Mouse (Mus musculus) liver, embryonic 16.5 days (tissue): ENCODE results near the gene Nbeal1. TPM values are rescaled to one million over a fixed set of nuclear protein-coding genes. Genes with fewer than 3 reads are reported as not detected.
A peak's percentile ranks its signal among the peaks of the same experiment; 100 is the strongest.
"Not testable (repeated sequence)": the region's sequence is repeated elsewhere in the genome, so short reads cannot be mapped to it uniquely, and the experiment has no call there.

Experiments
- ATAC-seq: fragments of 200-750 bp; cut with Nextera tagmentation; 2 replicates; pipeline ENCODE4 v1.8.0; 2017; ENCODE audit warnings: low read depth, mild to moderate bottlenecking, moderate number of reproducible peaks, moderate library complexity
- H3K27ac ChIP-seq: fragments of 300-500 bp; sonication (generic); 2 replicates; pipeline ENCODE4 v1.5.1; 2014; ENCODE audit warnings: mild to moderate bottlenecking, low read length
- H3K27me3 ChIP-seq: fragments of 300-500 bp; sonication (generic); 2 replicates; pipeline ENCODE4 v1.6.1; 2014; ENCODE audit warnings: low read depth, low read length, mixed read lengths; ENCODE audit not compliant: control insufficient read depth, insufficient read depth
- H3K36me3 ChIP-seq: fragments of 300-500 bp; sonication (generic); 2 replicates; pipeline ENCODE4 v1.6.1; 2014; ENCODE audit warnings: mild to moderate bottlenecking; ENCODE audit not compliant: control insufficient read depth, insufficient read depth
- H3K4me1 ChIP-seq: fragments of 300-500 bp; sonication (generic); 2 replicates; pipeline ENCODE4 v1.6.1; 2014; ENCODE audit warnings: low read depth, low read length, mixed read lengths; ENCODE audit not compliant: control insufficient read depth
- H3K4me2 ChIP-seq: fragments of 300-500 bp; sonication (generic); 2 replicates; pipeline ENCODE4 v1.6.1; 2014; ENCODE audit warnings: low read depth, low read length, mixed read lengths
- H3K4me3 ChIP-seq: fragments of 300-500 bp; sonication (generic); 2 replicates; pipeline ENCODE4 v1.5.1; 2014; ENCODE audit warnings: low read depth, mild to moderate bottlenecking, low read length
- H3K9ac ChIP-seq: fragments of 300-500 bp; sonication (generic); 2 replicates; pipeline ENCODE4 v1.6.1; 2014; ENCODE audit warnings: low read depth, low read length
- H3K9me3 ChIP-seq: fragments of 300-500 bp; sonication (generic); replicated peaks from 2 replicates; pipeline ENCODE4 v1.6.1; 2016; ENCODE audit warnings: low read length; ENCODE audit not compliant: control insufficient read depth
- WGBS: fragments of 180-500 bp; shearing (Covaris S2); extraction: QIAGEN DNeasy Blood & Tissue Kit; methylation state at CpG from one replicate; pipeline ENCODE4 v1.1.7; 2014; ENCODE audit not compliant: insufficient replicate concordance; 5-methylcytosine and 5-hydroxymethylcytosine counted together
- polyA plus RNA-seq: library from polyadenylated mRNA; unstranded; fragments of >200 nt; fragmentation: Nextera tagmentation; extraction: Ambion mirVana; gene quantifications from 2 replicates; pipeline ENCODE4 v1.2.1, GENCODE M21; 2015

The Nbeal1 gene
- polyA plus RNA-seq, 1 experiment from 2014 or later: 1.6 TPM

DNA sequence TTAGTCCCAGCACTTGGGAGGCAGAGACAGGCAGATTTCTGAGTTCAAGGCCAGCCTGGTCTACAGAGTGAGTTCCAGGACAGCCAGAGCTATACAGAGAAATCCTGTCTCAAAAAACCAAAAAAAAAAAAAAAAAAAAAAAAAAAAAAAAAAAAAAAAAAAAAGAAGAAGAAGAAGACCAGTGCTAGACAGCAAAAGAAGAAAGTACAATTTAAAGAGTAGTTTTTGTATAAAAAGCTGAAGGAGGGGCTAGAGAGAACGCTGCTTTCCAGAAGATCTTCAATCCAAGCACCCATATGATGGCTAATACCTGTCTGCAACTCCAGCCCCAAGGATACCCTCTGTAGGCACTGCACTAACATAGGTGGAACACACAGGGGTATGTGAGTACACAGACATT lies 2.6 kb upstream of the Nbeal1 start:
- WGBS: 65% methylated on average over 1 of the region's 1 CpGs
- not testable (repeated sequence) for H3K27ac ChIP-seq, H3K27me3 ChIP-seq, ATAC-seq, H3K36me3 ChIP-seq, H3K4me2 ChIP-seq, H3K4me1 ChIP-seq, H3K9ac ChIP-seq, H3K4me3 ChIP-seq, H3K9me3 ChIP-seq

DNA sequence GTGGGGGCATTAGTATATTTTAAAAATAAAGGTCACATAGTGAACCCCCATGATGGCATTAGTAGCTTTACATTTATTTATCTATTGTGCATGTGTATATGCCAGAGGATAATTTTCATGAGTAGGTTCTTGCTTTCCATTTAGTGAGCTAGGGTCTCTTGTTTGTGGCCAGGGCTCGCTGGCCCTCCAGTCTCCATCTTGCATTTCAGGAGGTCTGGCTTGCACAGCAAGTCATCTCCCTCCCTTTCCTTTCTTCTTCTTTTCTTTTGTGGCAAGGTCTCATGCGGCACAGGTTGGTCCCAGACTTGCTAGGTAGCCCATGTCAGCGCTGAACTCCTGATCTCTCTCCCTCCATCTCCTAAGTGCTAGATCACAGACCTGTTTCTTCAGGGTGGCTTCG lies 1.0 kb upstream of the Nbeal1 start:
- H3K4me2 ChIP-seq: peak overlapping the region; percentile 96
- no peak overlapping the region for H3K9ac ChIP-seq
- H3K4me1 ChIP-seq: peaks cover 5% of the 10 kb centered on the region
- no peak for ATAC-seq
- peak overlapping the region; percentile 91 for H3K4me3 ChIP-seq
- WGBS: 19% methylated on average over 4 of the region's 4 CpGs
- H3K27ac ChIP-seq: no peak overlapping the region
- H3K27me3 ChIP-seq: no peaks in the 10 kb centered on the region
- H3K36me3 ChIP-seq: no peaks in the 10 kb centered on the region
- H3K9me3 ChIP-seq: no peaks in the 10 kb centered on the region

- peak overlapping the region; percentile 94 for H3K9ac ChIP-seq
- no peak for ATAC-seq
- WGBS: under 1% methylated on average over 27 of the region's 30 CpGs
Observed at GRCm38 (mm10) chr1:60180784-60181221, 404 bp downstream of the Nbeal1 start.

DNA sequence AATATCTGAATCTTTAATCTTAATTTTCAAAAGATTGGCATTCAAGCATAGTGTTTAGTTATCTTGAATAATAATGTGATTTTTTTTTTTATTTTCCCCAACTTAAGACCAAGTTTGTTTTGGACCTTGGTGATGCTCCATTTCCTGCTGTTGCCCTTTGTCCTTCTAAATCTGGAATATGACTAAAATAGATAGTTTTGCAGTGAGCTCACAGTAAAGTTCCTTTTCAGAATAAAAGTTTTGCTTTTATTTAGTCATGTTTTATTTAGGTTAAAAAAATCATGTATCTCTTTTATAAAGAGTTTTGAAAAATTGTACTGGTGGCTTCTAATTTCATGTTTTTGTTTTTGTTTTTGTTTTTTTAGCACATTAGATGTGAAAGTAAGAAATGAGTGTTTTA lies 8.1 kb downstream of the Nbeal1 start:
- no peak for ATAC-seq
- H3K36me3 ChIP-seq: no peaks in the 10 kb centered on the region
- no peak overlapping the region for H3K27ac ChIP-seq
- H3K9me3 ChIP-seq: no peaks in the 10 kb centered on the region
- H3K4me2 ChIP-seq: no peak overlapping the region
- no peaks in the 10 kb centered on the region for H3K4me1 ChIP-seq
- no peak overlapping the region for H3K4me3 ChIP-seq
- H3K27me3 ChIP-seq: no peaks in the 10 kb centered on the region
- H3K9ac ChIP-seq: no peak overlapping the region

More at GRCm38 (mm10) chr1:60180784-60181221, 404 bp downstream of the Nbeal1 start:
- H3K27ac ChIP-seq: peak overlapping the region; percentile 84
- no peaks in the 10 kb centered on the region for H3K27me3 ChIP-seq
- no peaks in the 10 kb centered on the region for H3K36me3 ChIP-seq
- peak overlapping the region; percentile 96 for H3K4me2 ChIP-seq
- H3K4me1 ChIP-seq: peaks cover 5% of the 10 kb centered on the region
- H3K9me3 ChIP-seq: no peaks in the 10 kb centered on the region
- peak overlapping the region; percentile 91 for H3K4me3 ChIP-seq

- H3K27ac ChIP-seq: no peak overlapping the region
- H3K4me2 ChIP-seq: no peak overlapping the region
- WGBS: 68% methylated on average over 3 of the region's 3 CpGs
- ATAC-seq: no peak
- no peak overlapping the region for H3K4me3 ChIP-seq
- H3K27me3 ChIP-seq: no peaks in the 10 kb centered on the region
- H3K9ac ChIP-seq: no peak overlapping the region
- H3K9me3 ChIP-seq: no peaks in the 10 kb centered on the region
- no peaks in the 10 kb centered on the region for H3K4me1 ChIP-seq
- H3K36me3 ChIP-seq: peaks cover 1% of the 10 kb centered on the region
Observed at GRCm38 (mm10) chr1:60196813-60197212, 16.4 kb downstream of the Nbeal1 start.

GRCm38 (mm10) chr1:60199006-60199405 lies 18.6 kb downstream of the Nbeal1 start:
- no peaks in the 10 kb centered on the region for H3K4me1 ChIP-seq
- no peaks in the 10 kb centered on the region for H3K9me3 ChIP-seq
- no peak for ATAC-seq
- H3K4me2 ChIP-seq: no peak overlapping the region
- H3K27ac ChIP-seq: no peak overlapping the region
- H3K4me3 ChIP-seq: no peak overlapping the region
- peaks cover 9% of the 10 kb centered on the region for H3K36me3 ChIP-seq
- H3K9ac ChIP-seq: no peak overlapping the region
- no peaks in the 10 kb centered on the region for H3K27me3 ChIP-seq
- 71% methylated on average over 4 of the region's 4 CpGs for WGBS

- no peaks in the 10 kb centered on the region for H3K4me1 ChIP-seq
- no peaks in the 10 kb centered on the region for H3K27me3 ChIP-seq
- H3K9ac ChIP-seq: no peak overlapping the region
- no peak overlapping the region for H3K4me3 ChIP-seq
- no peak overlapping the region for H3K4me2 ChIP-seq
- H3K36me3 ChIP-seq: no peaks in the 10 kb centered on the region
- WGBS: 73% methylated on average over 4 of the region's 4 CpGs
- no peak overlapping the region for H3K27ac ChIP-seq
- no peaks in the 10 kb centered on the region for H3K9me3 ChIP-seq
- no peak for ATAC-seq
Observed at GRCm38 (mm10) chr1:60236261-60236660, 55.9 kb downstream of the Nbeal1 start.

DNA sequence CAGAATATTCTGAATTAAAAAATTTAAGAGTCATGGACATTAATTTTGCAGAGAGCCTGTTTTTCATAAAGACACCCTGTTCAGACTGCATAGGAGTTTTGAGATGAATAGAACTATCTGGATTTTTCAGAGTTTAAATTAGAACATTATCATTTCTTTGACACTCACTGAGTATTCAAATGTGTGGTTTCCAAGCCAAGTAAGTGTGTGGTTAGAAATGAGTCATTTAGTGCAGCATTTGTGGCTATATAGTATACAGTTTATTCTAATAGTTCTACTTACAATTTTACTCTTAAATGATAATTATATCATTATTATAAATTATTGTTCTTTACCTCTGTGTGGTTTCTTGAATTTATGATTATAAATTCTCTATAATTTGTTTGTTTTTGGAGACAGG lies 60.0 kb downstream of the Nbeal1 start:
- Histone ChIP-seq H3K4me3 (no peak overlapping the region), H3K36me3 (no peaks in the 10 kb centered on the region), H3K27ac (no peak overlapping the region), H3K27me3 (no peaks in the 10 kb centered on the region), H3K9me3 (no peaks in the 10 kb centered on the region), H3K4me2 (no peak overlapping the region), H3K4me1 (no peaks in the 10 kb centered on the region), H3K9ac (no peak overlapping the region)
- ATAC-seq: no peak

DNA sequence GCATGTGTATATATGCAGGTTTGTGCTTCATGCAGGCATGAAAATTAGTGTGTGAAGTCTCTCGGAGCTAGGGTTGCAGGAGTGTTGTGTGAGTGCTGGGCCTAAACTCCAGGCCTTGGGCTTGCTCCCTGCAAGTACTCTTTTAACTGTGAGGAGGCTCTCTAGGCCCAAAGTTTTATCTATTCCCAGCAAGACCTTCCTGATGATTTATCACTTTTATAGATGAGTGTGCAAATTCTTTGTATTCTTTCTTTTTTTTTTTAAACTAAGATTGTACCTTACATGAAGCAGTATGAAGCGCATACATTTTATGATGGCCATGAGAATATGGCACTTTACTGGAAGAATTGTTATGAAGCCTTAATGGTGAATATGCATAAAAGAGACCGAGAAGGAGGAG lies 87.7 kb downstream of the Nbeal1 start:
- H3K9me3 ChIP-seq: no peaks in the 10 kb centered on the region
- H3K4me1 ChIP-seq: no peaks in the 10 kb centered on the region
- H3K27me3 ChIP-seq: no peaks in the 10 kb centered on the region
- no peak for ATAC-seq
- H3K27ac ChIP-seq: no peak overlapping the region
- no peak overlapping the region for H3K9ac ChIP-seq
- H3K4me3 ChIP-seq: no peak overlapping the region
- H3K4me2 ChIP-seq: no peak overlapping the region
- WGBS: 73% methylated on average over 3 of the region's 3 CpGs
- no peaks in the 10 kb centered on the region; the same call in 1 of the 2 replicates for H3K36me3 ChIP-seq

DNA sequence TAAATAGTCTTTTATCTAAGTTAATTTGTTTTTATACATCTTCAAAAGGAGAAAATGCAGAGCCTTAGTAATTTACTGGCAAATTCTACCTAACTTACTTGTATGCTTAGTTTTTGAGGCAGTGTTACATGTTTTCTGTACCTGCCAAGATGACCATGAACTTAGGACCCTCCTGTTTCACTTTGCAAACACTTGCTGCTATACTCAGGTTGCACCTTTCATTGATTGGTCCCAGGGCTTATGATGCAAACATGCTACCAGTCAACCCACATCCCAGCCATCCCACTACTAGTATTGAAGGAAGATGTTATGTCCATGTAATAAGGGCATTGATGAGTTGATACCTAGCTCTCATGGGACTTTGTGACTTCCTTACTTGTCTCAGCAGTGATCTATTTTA lies 88.9 kb downstream of the Nbeal1 start:
- no peak overlapping the region for H3K4me3 ChIP-seq
- no peaks in the 10 kb centered on the region for H3K9me3 ChIP-seq
- no peaks in the 10 kb centered on the region for H3K4me1 ChIP-seq
- no peak overlapping the region for H3K9ac ChIP-seq
- no peak overlapping the region for H3K4me2 ChIP-seq
- H3K36me3 ChIP-seq: no peaks in the 10 kb centered on the region; the same call in 1 of the 2 replicates
- ATAC-seq: peak; percentile 72
- H3K27ac ChIP-seq: no peak overlapping the region
- H3K27me3 ChIP-seq: no peaks in the 10 kb centered on the region
